Mouse (Mus musculus) lung, postnatal 0 days (tissue): Measurements from ENCODE around the gene Rap1b. TPM values are rescaled to one million over a fixed set of nuclear protein-coding genes. Genes with fewer than 3 reads are reported as not detected.

Source experiments
- ATAC-seq: fragments of 200-750 bp; cut with Nextera tagmentation; 2 replicates; pipeline ENCODE4 v1.8.0; 2017; ENCODE audit warnings: moderate library complexity
- DNase-seq: peaks from one replicate; pipeline ENCODE4 v3.0.0-alpha.2; 2016; ENCODE audit warnings: low spot score
- H3K27ac ChIP-seq: fragments of 300-500 bp; sonication (generic); 2 replicates; pipeline ENCODE4 v1.5.1; 2014; ENCODE audit warnings: antibody characterized with exemption, mild to moderate bottlenecking, low read length, mixed read lengths
- H3K27me3 ChIP-seq: fragments of 300-500 bp; sonication (generic); replicated peaks from 2 replicates; pipeline ENCODE4 v1.6.1; 2014; ENCODE audit warnings: low read length, mixed read lengths; ENCODE audit not compliant: insufficient read depth
- H3K36me3 ChIP-seq: fragments of 300-500 bp; sonication (generic); 2 replicates; pipeline ENCODE4 v1.6.1; 2014; ENCODE audit warnings: low read length, mixed read lengths; ENCODE audit not compliant: insufficient read depth
- H3K4me1 ChIP-seq: fragments of 300-500 bp; sonication (generic); 2 replicates; pipeline ENCODE4 v1.6.1; 2014; ENCODE audit warnings: antibody characterized with exemption, low read depth, low read length, mixed read lengths; ENCODE audit not compliant: insufficient read depth
- H3K4me2 ChIP-seq: fragments of 300-500 bp; sonication (generic); replicated peaks from 2 replicates; pipeline ENCODE4 v1.6.1; 2014; ENCODE audit warnings: low read depth, mild to moderate bottlenecking, low read length, moderate library complexity, mixed read lengths
- H3K4me3 ChIP-seq: fragments of 300-500 bp; sonication (generic); 2 replicates; pipeline ENCODE4 v1.5.1; 2014; ENCODE audit warnings: low read depth, low read length
- H3K9ac ChIP-seq: fragments of 300-500 bp; sonication (generic); replicated peaks from 2 replicates; pipeline ENCODE4 v1.6.1; 2014; ENCODE audit warnings: low read depth, mild to moderate bottlenecking
- H3K9me3 ChIP-seq: fragments of 300-500 bp; sonication (generic); 2 replicates; pipeline ENCODE4 v1.6.1; 2016; ENCODE audit warnings: low read length, mixed read lengths
- CTCF ChIP-seq: IDR thresholded peaks from 2 replicates; pipeline ENCODE4 v1.5.1; 2016; ENCODE audit warnings: antibody characterized with exemption, mild to moderate bottlenecking
- EP300 ChIP-seq: IDR thresholded peaks from 2 replicates; pipeline ENCODE4 v1.6.1; 2016; ENCODE audit warnings: antibody characterized with exemption, mild to moderate bottlenecking, control low read depth
- WGBS: fragments of 180-500 bp; shearing (Covaris S2); extraction: QIAGEN DNeasy Blood & Tissue Kit; methylation state at CpG from one replicate; pipeline ENCODE4 v1.1.7; 2014; 5-methylcytosine and 5-hydroxymethylcytosine counted together
- polyA plus RNA-seq: library from polyadenylated mRNA; unstranded; fragments of >200 nt; fragmentation: Nextera tagmentation; extraction: Ambion mirVana; gene quantifications from 2 replicates; pipeline ENCODE4 v1.2.1, GENCODE M21; 2015

The Rap1b gene
- polyA plus RNA-seq, 1 experiment from 2014 or later = 268 TPM

DNA sequence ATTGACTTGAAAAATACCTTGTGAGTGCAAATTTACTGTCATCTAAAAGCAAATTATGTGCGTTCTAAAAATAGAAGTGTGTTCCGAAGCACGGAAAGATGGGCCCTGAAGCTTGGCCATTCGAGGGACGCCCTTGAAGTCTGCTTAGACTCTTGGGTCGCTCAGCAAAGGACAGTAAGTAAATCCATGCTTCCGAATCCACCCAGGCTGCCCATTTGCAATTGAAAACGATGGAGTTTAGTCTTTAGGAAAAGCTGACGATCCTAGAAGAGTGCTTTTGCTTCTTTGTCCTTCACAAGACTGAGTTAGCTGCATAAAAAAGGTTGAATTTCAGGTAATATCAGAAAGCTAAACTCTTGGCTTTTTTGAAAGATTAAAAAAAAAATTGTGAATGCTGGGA lies 39.9 kb downstream of the Rap1b start:
- H3K27ac ChIP-seq = no peak overlapping the region
- DNase-seq = no peak
- TF ChIP-seq CTCF (no peak), EP300 (no peak)
- WGBS = 58% methylated on average over 9 of the region's 9 CpGs
- no peak overlapping the region for H3K4me3 ChIP-seq
- ATAC-seq = no peak
- H3K36me3 ChIP-seq = no peaks in the 10 kb centered on the region
- no peaks in the 10 kb centered on the region for H3K4me1 ChIP-seq
- H3K9me3 ChIP-seq = no peaks in the 10 kb centered on the region
- no peaks in the 10 kb centered on the region for H3K27me3 ChIP-seq
- H3K9ac ChIP-seq = no peak overlapping the region
- no peak overlapping the region for H3K4me2 ChIP-seq

DNA sequence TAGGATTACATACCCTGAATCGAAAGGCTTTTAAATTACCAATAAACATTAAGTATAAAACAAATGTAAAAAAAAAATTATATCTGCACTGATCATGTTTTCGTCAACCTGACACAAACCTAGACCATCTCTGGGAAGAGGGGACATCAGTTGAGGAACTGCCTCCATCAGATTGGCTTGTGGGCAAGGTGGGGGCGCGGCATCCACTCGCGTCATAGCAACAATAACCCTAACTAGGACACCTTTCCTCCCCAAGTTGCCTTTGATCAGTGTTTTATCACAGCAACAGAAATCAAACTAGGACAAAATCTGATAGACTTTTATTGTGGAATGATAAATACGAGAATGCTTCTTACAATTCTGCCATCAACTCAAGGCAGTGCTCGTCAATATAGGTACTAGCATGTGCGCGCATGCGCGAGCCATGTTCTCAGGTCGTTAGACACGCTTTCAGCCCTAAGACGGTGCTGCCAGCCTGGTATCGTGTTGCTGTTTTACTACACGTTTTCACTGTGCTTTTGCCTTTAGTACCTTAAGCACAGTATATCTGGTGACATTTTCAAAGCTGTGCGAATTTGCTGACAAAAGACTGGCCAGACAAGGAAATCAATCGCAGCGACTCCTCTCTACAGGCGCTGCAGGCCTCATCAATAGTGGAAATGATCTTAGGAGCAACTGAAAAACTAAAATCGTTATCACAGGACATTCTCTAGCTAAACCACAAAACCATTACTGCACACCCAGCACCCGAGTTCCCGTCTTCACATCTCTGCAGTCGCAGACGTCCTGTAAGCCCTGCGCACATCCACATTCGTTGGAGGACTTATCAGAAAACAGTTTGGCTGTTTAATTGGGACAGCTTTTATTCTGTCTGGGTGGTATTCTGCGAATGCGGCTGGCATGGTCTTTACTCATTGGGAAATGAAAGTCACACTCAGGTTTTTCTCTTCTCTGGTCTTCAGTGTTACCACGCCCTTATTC lies 41.7 kb downstream of the Rap1b start:
- H3K4me1 ChIP-seq = no peaks in the 10 kb centered on the region
- WGBS = 85% methylated on average over 31 of the region's 31 CpGs
- ATAC-seq = no peak

DNA sequence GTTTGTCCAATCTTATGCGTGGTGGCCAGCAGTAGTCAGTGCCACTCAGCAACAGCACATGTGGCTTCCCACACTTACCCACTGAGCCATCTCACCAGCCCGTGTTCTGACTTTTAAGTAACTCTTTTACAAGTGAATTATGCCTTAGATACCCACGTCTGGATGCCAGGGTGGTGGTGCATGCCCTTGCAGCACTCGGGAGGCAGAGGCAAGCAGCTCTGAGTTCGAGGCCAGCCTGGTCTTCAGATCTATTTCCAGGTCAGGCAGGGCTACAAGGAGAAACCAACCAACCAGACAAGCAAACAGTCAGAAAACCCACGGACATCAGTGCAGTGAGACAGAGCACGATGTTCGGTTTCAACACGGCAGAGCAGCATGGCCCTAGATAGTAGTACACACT lies 43.9 kb downstream of the Rap1b start:
- ATAC-seq (no peak), DNase-seq (no peak)
- Histone ChIP-seq H3K36me3 (no peaks in the 10 kb centered on the region), H3K9me3 (no peaks in the 10 kb centered on the region), H3K4me1 (no peaks in the 10 kb centered on the region), H3K27ac (no peak overlapping the region), H3K4me3 (no peak overlapping the region), H3K27me3 (no peaks in the 10 kb centered on the region), H3K4me2 (no peak overlapping the region), H3K9ac (no peak overlapping the region)
- 92% methylated on average over 9 of the region's 9 CpGs for WGBS
- TF ChIP-seq EP300 = no peak
- TF ChIP-seq CTCF = no peak

More for the DNA sequence above, 41.7 kb downstream of the Rap1b start:
- Histone ChIP-seq H3K4me2 (no peak overlapping the region), H3K4me3 (no peak overlapping the region), H3K27me3 (no peaks in the 10 kb centered on the region), H3K36me3 (no peaks in the 10 kb centered on the region), H3K27ac (no peak overlapping the region), H3K9ac (no peak overlapping the region), H3K9me3 (no peaks in the 10 kb centered on the region)
- TF ChIP-seq EP300 (no peak), CTCF (no peak)
- no peak for DNase-seq

DNA sequence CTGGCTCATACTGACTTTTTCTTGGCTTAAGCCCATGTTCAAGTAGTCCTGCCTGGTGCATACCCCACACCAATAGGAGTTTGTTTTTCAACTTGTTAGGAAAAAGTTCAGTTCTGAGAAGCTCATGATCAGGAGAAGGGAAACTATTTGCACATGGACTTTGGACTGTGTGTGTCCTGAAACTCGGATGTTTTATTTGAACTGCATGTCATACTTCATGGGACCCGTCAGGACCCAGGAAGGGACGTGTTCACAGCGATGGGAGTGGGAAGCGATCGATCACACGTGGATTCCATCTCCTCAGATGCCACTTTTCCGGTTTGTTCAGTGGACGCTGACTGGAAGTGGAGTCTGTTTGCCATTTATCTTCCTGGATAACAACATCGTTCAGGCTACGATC lies 46.0 kb downstream of the Rap1b start:
- H3K9me3 ChIP-seq = no peaks in the 10 kb centered on the region
- no peaks in the 10 kb centered on the region for H3K27me3 ChIP-seq
- no peak overlapping the region for H3K27ac ChIP-seq
- H3K36me3 ChIP-seq = no peaks in the 10 kb centered on the region
- 62% methylated on average over 11 of the region's 11 CpGs for WGBS
- H3K9ac ChIP-seq = no peak overlapping the region
- ATAC-seq (no peak), DNase-seq (no peak)
- no peak overlapping the region for H3K4me3 ChIP-seq
- no peaks in the 10 kb centered on the region for H3K4me1 ChIP-seq
- TF ChIP-seq CTCF (no peak), EP300 (no peak)
- no peak overlapping the region for H3K4me2 ChIP-seq

DNA sequence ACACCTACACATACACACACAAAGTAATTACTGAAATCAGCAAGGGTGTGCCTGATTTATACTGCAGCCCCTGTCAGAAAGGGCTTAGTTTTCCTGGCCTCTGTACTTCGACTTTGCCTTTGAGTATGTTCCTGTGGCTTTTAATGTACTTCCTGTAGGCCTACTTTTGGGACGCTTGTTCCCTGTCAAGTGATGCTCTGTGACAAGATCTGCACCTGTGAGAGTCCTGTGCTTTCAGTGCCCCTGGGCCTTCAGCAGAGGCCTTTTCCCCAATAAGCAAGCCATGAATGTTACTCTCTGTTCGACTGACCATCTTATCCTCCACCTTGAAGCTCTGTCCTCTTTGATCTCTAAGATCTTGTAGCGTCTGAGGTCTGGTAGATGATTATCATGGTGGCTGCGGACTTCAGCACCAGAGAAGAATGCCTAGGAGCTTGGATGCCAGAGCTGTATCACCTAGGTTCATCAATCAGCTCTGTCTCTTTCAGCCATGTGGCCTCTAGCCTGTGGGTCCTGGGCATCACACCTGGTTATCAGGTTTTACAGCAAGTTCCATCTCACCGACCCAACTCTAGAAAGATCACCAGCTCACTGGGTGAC lies 47.3 kb downstream of the Rap1b start:
- TF ChIP-seq EP300 = no peak
- no peak for TF ChIP-seq CTCF
- no peak for ATAC-seq
- WGBS = 61% methylated on average over 6 of the region's 6 CpGs

DNA sequence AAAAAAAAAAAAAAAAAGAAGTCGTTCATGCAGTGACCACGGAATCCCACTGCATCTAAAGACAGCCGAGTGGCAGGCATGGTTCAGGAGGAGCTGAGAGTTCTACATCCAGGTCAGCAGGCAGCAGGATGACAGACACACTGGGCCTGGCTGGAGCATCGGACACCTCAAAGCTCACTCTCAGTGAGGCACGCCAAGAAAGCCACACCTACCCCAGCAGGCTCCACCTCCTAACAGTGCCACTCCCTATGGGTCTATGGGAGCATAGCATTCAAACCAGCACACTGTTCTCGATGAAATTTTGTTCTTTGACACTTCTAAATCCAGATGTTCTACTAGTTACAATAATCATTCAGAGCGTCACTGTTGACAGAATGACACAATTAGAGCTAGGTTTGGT lies 48.2 kb downstream of the Rap1b start:
- TF ChIP-seq EP300 (no peak), CTCF (no peak)
- no peak for ATAC-seq
- no peak overlapping the region for H3K4me3 ChIP-seq
- DNase-seq = no peak
- 81% methylated on average over 7 of the region's 7 CpGs for WGBS
- H3K36me3 ChIP-seq = no peaks in the 10 kb centered on the region
- H3K9me3 ChIP-seq = no peaks in the 10 kb centered on the region
- H3K4me2 ChIP-seq = no peak overlapping the region
- no peak overlapping the region for H3K27ac ChIP-seq
- H3K27me3 ChIP-seq = no peaks in the 10 kb centered on the region
- H3K4me1 ChIP-seq = no peaks in the 10 kb centered on the region
- no peak overlapping the region for H3K9ac ChIP-seq

More for the DNA sequence above, 47.3 kb downstream of the Rap1b start:
- H3K4me3 ChIP-seq = no peak overlapping the region
- H3K4me1 ChIP-seq = no peaks in the 10 kb centered on the region
- no peak for DNase-seq
- no peak overlapping the region for H3K9ac ChIP-seq
- H3K36me3 ChIP-seq = no peaks in the 10 kb centered on the region
- no peaks in the 10 kb centered on the region for H3K27me3 ChIP-seq
- no peaks in the 10 kb centered on the region for H3K9me3 ChIP-seq
- no peak overlapping the region for H3K4me2 ChIP-seq
- no peak overlapping the region for H3K27ac ChIP-seq
